Mouse (Mus musculus) common myeloid progenitor, adult 5-6 weeks (primary cell): ENCODE measurements at regions not wholly inside any gene's neighbourhood (a gene's known extent, or its start where the extent isn't known, plus 50 kb on each side); places are given as distances from the start of the nearest gene placed in this dataset.
"Not testable (repeated sequence)": the region's sequence is repeated elsewhere in the genome, so short reads cannot be mapped to it uniquely, and the experiment has no call there.

Source experiments
- ATAC-seq: replicated peaks from 2 replicates; pipeline ENCODE4 v1.8.0; 2016; ENCODE audit warnings: low read depth, mild to moderate bottlenecking, moderate TSS enrichment, inconsistent platforms; ENCODE audit not compliant: poor library complexity, severe bottlenecking

DNA sequence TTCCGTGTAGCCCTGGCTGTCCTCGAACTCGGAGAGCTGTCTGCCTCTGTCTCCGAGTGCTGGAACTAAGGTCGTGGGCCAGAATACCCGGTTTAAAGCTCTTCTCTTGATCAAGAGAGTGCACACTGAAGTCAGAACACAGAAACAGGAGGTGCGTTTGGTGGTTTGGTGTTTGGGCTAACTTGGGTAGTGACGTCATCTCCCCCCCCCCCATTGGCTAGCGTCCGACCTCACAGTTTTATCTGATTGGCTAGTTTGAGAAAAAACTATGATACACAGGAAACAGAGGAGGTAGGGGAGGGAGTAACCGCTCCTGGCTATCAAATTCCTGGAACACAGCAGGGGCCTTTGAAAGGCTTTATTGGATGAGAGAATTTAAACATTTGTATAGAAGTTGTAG, 60.2 kb upstream of the Pim1 start:
- ATAC-seq, result 0 out of 2 replicates have a peak, but pooled peaks have one; percentile 3

DNA sequence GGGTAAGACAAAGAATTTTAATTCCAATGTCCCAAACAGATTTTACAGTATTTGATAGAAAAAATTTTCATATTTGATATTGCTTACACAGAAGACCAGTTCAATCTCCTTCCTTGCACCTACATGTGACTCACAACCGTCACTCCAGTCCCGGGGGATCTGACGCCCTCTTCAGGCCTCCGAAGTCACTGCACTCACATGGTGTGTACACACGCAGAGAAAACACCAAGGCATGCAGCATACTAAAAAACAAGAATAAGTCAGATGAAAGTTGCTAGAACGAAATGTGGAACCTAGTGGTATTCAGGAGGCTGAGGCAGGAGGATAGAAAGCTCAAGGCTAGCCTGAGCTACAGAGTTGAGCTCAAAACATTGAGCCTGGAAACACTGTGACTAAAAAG, 59.7 kb upstream of the Pim1 start:
- no peak for ATAC-seq

DNA sequence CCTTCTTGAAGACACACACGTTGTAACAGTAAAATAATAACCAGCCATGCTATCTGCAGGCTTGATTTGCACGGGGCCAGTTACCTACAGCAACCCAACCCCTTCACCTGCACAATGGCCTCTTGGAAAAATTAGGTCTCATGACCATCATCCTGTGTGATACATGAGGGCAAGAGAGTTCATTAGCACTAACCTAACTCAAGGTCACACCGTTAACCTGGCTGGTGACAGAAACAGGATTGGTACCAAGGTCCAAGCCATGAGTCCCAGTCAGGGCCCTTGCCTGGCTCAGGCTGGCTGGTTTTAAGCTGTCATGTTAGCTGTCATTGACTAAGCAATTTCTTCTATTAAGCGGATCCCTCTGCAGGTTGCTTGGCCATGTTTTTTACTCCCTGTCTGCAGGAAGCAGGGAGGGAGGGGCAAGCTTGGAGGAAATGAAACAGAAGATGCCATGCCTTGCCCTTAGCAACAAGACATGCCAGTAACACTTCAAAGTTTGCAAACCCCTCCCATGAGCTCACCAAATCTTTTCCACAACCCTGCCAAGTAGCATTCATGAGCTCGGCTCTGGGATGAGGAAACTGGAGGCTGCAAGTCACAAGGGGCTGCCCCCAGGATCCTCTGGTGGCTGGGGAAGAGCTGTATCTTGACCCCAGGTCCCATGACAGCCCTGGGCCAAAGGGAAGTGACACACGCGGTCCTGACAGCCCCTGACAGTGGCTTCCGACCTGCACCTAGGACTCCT, 58.8 kb upstream of the Pim1 start:
- peak; percentile 70 for ATAC-seq

DNA sequence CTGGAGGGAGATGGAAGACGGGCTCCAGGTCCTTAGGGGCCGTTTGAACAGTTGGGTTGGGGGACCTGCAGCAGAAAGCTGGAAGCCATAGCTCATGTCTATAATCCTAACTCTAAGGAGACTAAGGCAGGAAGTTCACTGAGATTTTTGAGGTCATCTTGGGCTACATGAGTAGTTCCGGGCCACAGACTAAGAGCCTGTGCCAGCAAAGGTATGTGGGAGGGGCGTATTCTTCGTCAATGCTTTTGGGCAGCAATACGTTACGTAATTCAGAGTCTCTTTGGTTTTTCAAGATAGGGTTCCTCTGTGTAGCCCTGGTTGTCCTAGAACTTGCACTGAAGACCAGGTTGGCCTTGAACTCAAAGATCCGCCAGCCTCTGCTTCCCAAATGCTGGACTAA, 57.9 kb upstream of the Pim1 start:
- ATAC-seq, result no peak

DNA sequence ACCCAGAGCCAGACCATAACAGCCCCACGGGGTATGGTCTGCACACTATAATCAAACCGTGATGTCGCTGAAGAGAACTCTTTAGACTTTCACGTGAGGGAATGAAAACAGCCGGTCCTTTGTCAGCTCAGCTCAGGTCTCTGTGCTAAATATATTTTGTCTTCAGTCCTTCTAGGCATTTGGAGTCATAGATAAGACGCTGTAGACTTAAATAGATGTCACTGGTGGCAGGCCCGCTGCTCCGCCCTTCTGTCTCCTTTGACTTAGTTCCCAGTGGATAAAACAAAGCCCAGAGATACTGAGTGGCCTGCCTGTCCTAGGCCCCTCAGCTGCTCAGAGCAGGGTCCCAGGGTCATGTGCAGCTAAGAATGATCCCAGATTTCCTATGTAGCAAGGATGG, 57.2 kb upstream of the Pim1 start:
- no peak for ATAC-seq

DNA sequence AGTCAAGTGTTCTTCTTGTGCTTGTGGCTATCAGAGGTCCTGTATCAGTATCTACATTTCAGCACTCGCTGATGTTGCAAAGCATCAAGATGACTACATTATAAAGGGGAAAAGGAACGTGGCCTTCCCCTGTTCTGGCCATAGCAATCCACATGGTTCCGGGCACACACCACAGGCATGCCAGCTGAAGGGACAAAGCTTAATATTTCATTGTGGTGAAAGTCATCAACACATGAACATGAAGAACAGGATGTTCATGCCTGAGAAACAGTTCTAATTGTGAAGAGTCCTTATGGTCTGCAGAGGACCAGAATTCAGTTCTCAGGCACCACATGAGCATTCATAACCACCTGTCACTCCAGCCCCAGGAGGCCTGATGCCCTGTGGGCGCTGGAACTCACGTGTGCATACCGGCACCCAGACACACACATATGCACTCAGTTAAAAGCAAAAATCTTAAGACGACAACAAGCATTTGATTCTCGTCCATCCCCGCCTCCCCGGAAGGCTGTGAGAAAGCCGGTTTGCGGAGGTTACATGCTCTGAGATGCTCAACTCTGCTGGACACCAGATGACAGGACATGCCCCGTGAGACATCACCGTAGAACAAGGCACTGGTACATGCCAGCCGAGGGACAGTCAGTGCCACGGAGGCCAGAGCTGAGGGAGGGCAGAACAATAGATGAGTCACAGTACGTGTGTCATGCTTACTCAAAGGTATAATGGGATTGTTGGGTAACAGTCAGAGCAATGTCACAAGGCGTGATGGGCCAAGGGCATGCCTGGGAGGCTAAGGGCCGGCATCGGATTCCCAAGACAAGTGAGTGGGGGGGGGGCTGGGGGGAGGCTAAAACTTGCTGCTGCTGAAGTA, 56.2 kb upstream of the Pim1 start:
- ATAC-seq, result no peak

DNA sequence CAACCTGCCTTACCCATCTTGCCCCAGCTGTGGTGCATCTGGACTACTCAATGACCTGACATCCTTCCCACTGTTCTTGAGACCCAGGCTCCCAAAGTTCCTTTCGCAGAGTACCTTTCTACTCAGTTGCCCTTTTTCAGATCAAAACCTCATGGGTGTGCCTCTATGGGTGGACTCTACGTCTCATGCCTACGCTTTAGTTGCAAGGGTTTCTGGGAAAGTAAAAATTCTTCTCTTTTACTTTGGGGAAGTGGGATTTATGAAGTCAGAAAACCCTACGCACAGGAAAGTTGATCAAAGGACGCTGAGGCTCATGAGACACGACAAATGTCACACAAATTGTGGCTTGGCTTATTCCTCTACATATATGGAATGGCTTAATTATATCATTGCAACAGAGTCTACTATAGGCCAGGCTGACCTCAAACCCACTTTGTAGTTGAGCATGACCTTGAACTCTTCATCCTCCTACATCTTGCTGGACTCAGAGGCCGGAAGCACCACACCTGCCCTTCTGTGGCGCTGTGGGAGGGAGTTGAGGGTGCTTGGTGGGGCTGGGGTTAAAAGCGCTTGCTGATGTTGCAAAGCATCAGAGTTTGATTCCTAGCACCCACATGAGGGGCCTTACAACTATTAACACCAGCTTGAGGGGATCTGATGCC, 55.1 kb upstream of the Pim1 start:
- no peak for ATAC-seq

DNA sequence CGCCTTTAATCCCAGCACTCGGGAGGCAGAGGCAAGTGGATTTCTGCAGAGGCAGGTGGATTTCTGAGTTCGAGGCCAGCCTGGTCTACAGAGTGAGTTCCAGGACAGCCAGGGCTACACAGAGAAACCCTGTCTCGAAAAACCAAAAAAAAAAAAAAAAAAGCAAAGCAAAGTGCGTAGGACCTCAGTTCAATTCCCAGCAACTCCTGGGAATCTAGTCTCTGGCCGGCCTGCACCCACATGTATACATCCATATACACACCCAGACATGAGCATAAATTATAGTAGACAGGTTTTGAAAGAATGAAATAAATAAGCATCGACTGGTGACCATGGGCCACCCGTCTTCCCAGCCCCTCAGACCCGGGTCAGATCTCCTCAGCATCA, 54.1 kb upstream of the Pim1 start:
- ATAC-seq, result not testable (repeated sequence)

DNA sequence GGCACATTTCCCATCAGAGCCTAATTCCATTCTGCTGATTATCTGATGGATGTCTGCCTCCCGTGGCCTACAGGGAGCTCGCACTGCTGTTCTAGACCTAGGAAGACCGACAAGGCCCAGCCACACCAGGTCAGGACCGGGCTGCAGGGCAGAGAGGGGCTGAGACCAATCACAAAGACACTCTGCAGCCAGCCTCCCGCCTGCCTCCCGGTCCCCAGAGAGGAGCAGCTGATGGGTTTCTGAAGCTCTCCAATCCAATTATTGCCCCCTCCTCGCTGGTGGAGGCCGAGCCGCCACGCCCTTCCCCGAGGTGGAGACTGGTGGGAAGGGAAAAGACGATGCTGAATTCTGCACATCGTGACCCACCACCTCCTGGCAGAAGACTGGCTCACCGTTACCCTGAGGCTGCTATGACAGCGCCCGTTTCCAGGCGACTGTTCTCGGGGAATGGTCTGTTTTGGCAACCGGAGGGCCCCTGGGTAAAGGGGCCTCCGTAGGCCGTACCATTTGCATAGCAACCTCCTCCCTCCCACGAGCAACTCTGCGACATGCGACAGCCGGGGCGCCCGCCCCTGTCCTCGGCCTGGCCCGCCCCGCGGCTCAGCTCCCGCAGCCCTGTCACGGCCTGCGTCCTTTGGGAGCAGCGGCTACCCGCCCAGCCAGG, 53.5 kb upstream of the Pim1 start:
- peak; percentile 68 for ATAC-seq

DNA sequence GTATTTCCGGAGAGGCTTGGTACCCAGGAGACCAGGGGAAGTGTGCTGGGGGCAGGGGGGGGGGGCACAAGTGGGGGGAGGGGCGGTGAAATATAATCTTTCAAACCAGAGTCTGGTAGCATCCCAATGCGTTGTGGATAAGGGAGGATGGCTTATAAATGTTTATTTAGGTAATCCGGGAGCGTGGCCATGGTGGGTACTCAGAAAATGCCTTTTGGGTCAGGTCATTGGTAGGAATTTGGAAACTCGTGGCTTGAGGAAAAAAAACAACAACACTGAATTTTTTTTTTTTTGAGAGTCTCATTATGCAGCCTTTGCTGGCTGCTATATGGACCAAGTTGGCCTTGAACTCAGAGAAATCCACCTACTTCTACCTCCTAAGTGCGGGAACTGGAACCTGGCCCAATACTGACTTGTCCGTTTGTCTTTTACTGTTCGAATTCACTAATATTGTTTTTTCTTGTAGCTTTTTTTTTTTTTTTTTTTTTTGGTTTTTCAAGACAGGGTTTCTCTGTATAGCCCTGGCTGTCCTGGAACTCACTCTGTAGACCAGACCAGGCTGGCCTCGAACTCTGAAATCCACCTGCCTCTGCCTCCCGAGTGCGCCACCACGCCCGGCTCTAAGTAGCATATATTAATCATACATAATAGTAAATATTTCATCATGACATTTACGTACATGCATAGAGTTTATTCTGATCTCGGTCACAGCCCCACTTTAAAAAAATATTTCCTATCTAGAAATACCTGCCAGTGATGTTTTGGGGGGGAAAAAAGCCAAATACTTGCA, 52.8 kb upstream of the Pim1 start:
- no peak for ATAC-seq

DNA sequence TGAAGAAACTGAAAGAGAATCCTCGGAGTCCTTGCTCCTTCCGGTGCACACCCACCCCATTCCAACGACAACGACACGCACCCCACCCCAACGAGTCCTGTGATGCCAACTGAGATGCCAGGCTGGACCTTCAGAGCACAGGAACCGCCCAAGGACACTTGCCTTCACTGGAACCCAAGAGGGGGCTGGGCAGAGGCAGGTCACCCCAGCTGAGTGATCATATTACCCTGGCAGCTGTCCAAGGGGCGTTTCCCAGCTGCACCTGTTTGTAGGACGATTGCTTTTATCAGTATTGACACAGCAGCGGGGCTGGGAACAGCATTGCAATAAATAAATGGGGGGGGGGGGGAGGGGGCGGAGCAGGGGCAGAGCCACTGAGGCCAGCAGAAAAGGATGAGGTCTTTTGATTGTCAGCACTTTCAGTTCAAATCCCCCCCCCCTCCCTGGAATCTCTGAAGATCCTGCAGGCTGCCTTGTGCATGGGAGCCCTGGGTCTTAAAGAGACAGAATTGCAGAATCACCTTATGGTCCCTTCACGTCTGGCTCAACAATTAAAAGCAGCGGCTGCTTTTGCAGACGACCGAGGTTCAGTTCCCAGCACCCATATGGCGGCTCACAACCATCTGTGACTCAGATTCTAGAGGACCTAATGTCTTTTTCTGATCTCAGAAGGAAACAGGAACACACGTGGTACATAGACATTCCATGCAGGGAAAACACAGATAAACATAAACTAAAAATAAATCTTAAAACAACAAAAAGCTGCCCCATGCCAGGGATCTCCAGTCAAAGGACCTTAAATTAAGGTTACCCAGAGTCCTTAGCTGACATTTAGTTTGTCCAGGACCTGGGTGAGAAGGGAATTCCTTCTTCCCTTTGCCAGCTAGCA, 52.0 kb upstream of the Pim1 start:
- ATAC-seq, result peak; percentile 23; the same call in 1 of the 2 replicates

DNA sequence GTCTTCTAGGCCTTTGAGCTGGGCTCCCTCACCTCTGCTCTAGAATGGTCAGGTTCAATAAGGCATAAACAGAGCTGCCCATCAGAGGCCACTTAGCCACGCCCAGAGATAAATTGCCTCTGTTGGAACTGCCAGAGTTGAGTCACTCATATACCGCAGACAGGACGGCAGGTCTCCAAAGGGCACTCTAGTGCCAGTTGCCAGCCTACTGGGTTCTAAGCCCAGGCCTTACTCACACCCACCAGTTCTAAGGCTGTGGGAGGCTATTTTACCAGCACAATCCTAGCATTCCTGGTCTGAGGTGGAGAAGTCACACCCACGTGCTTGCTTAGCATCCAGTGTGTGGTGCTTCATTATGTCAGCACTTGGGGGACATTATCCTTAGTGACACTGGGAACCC, 50.6 kb upstream of the Pim1 start:
- ATAC-seq, result no peak

DNA sequence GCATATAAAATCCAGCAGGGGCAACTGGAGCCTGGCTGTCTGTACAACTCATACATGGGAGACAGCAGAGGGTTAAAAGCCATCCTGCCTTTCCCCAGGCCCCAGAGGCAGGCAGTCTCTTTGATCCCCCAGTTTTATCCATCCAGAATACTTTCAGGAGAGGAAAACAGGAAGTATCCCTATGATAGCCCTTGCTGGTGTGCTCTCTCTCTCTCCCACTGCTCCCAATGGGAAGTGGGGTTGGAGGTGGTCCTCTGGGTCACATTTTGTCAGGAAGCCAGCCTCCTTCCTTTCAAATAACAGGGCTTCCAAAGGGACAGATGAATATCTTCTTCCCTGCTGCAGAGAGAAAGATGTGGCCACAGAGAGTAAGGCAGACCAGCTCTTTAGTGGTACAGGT, 50.1 kb upstream of the Pim1 start:
- no peak for ATAC-seq
